Mouse (Mus musculus) adrenal gland, postnatal 0 days (tissue): ENCODE measurements around the gene Fam205c. TPM values are rescaled to one million over a fixed set of nuclear protein-coding genes. Genes with fewer than 3 reads are reported as not detected.

ENCODE experiments used
- polyA plus RNA-seq: library from polyadenylated mRNA; unstranded; fragments of >200 nt; fragmentation: Nextera tagmentation; extraction: Ambion mirVana; gene quantifications from 2 replicates; pipeline ENCODE4 v1.2.1, GENCODE M21; 2015

Fam205c gene
- 0.24 and 0.95 TPM in 2 replicates for polyA plus RNA-seq

DNA sequence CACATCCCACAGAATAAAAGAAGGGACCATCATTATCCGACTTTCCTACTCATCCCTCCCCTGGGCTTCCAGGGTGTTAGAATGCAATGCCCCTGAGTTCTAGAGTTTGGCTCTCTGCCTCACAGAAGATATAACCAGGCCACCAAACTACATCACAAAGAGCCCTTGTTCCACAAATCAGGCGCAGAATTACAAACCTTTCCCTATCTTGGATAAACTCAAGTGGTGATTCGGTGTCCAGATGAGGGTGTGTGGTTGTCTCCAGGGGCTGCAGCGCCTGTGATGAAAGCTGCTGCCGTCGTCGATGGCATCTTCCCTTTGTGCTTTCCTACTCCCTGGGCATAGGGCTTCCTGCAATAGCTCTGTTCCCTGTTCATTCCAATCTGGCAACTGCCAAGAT is at the start of gene Fam205c:
Gene Fam205c (minus strand): TSS at position 101 of the 400 bp plus-strand sequence.

DNA sequence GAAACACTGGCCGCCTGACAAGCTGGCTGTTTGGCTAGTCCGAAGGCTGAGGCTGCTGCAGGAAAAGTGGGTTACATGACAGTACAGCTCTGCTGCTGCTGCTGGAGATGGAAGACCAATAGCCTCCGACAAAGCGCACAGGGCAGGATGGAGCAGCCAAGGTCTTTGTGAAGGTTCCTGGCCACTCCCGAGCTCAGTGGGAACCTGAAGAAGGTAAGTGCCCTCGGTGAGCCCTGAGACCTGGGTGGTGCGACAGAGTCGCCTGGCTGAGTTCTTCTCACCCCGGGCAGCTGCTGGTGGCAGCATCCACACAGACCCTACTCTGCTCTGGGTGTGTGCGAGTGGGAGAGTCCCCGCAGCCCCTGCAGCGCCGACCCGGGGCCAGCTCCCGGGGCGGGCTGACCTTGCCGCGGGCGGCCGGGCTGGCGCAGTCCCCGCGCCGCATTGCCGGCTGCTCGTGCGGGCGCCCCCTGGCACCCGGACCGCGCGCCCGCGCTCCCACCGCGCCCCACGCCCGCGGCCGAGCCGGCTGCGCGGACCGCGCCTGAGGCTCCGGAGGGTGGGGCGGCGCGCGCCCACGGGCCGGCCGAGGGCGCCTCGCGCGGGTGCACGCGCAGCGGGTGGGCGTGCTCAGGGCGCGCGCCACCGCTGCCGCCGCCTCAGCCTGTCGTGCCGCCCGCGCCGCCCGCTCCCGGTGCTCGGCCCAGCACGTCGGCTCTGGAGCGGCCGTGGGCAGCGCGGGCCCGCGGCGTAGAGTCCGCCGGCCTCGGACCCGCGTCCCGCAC is 42.8 kb upstream of the Fam205c start, which contains the start of gene Phf24:
Gene Phf24 (plus strand): TSS at position 44 of the 785 bp plus-strand sequence.

DNA sequence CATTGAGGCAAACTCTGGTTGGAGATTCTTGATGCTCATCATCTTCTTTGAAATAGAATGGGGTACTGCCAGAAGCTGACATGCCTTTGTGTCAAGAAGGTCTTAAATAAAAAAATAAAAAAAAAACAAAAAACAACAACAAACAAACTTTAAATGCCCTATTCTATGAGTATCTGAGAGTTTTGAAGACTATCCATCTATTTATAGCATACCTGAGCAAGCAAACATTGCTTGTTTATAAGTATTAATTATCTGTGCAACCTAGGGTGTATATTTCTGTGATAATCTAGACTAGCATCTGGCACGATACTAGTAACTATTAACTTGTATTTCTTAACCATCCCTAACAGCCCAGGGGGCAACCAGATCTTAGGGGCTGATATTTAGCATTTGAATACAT is 17.4 kb downstream of the Fam205c start, which contains the start of gene Gm12394:
Gene Gm12394 (minus strand): TSS at position 101 of the 400 bp plus-strand sequence.

DNA sequence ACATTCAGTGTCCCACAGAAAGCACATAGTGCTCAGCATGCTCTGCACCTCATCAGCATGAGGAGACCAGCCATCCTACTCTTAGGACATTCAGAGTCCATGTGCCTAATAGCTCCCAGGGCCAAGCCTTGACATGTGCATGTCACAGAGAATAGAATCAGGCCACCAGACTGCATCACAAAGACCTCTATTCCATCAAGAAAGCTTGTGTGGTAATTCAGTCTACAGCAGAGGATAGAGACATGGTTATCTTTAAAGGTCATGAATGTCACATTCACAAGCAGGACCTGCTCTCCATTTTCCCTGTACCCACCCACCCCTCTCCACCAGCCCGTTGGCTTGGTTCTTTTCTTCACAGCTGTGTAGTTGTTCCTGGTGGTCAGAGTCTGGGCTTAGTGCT is 20.2 kb downstream of the Fam205c start, which contains the start of gene Fam205a1:
Gene Fam205a1 (minus strand): TSS at position 101 of the 400 bp plus-strand sequence.

Other genes starting within 250 kb of the Fam205c start
- 0.58 and 0.99 TPM in 2 replicates for gene Gm2564, start 244.5 kb downstream of the Fam205c start, polyA plus RNA-seq
- gene Ccl27b, start 219.0 kb downstream of the Fam205c start, polyA plus RNA-seq: not detected in 2 replicates
- gene Il11ra2, start 212.3 kb downstream of the Fam205c start, polyA plus RNA-seq: not detected in 2 replicates
- gene 4930578G10Rik, start 138.7 kb downstream of the Fam205c start, polyA plus RNA-seq: not detected in 2 replicates
- 0.26 and 0.38 TPM in 2 replicates for gene Ccl19, start 117.7 kb downstream of the Fam205c start, polyA plus RNA-seq
- gene Ccl21a, start 100.2 kb downstream of the Fam205c start, polyA plus RNA-seq: 5.0 and 15.3 TPM in 2 replicates
- gene Fam205a1, start 20.3 kb downstream of the Fam205c start, polyA plus RNA-seq: 0.06 TPM in 1 of 2 replicates, not detected in the other
- gene Gm12394, start 17.5 kb downstream of the Fam205c start, polyA plus RNA-seq: 0.09 and 0.28 TPM in 2 replicates
- gene Phf24, start 42.4 kb upstream of the Fam205c start, polyA plus RNA-seq: 1.3 and 3.7 TPM in 2 replicates
- 6.4 and 7.8 TPM in 2 replicates for gene Dnajb5, start 75.6 kb upstream of the Fam205c start, polyA plus RNA-seq
- 0.25 and 0.59 TPM in 2 replicates for gene 1700022I11Rik, start 95.4 kb upstream of the Fam205c start, polyA plus RNA-seq
- gene Vcp, start 126.3 kb upstream of the Fam205c start, polyA plus RNA-seq: 248 and 385 TPM in 2 replicates
- 7.6 and 10.2 TPM in 2 replicates for gene Fancg, start 136.3 kb upstream of the Fam205c start, polyA plus RNA-seq
- gene Pigo, start 151.6 kb upstream of the Fam205c start, polyA plus RNA-seq: 9.7 and 11.1 TPM in 2 replicates
- gene Stoml2, start 157.5 kb upstream of the Fam205c start, polyA plus RNA-seq: 260 and 353 TPM in 2 replicates
- gene Fam214b, start 172.0 kb upstream of the Fam205c start, polyA plus RNA-seq: 8.2 and 14.9 TPM in 2 replicates
- gene Unc13b, start 184.7 kb upstream of the Fam205c start, polyA plus RNA-seq: 2.6 and 3.0 TPM in 2 replicates